Mouse (Mus musculus): ENCODE data around the gene Srek1. TPM values are rescaled to one million over a fixed set of nuclear protein-coding genes. Genes with fewer than 3 reads are reported as not detected.

The Srek1 gene
- polyA plus RNA-seq, 1 experiment from 2014 or later: 76.0 TPM

GRCm38 (mm10) chr13:103794688-103795543, 20.5 kb upstream of the Srek1 start:
- Histone ChIP-seq H3K9me3 (ENCODE audit: control insufficient read depth, low read length) (no peaks in the 10 kb centered on the region), H3K9ac (ENCODE audit: low read depth, low read length) (no peak overlapping the region), H3K27ac (replicated peaks; ENCODE audit: low read depth, low read length) (no peak overlapping the region), H3K36me3 (ENCODE audit: control insufficient read depth, insufficient read depth, low read length) (no peaks in the 10 kb centered on the region), H3K4me3 (ENCODE audit: low read depth, low read length) (no peak overlapping the region), H3K27me3 (replicated peaks; ENCODE audit: control insufficient read depth, insufficient read depth, low read length) (no peaks in the 10 kb centered on the region), H3K4me1 (ENCODE audit: control insufficient read depth, insufficient read depth, low read length) (no peaks in the 10 kb centered on the region), H3K4me2 (ENCODE audit: low read depth, low read length) (no peak overlapping the region)
- ATAC-seq (ENCODE audit: low read depth) (peak; percentile 41; the same call in 1 of the 2 replicates), DNase-seq (ENCODE audit: low spot score) (no peak)
- 70% methylated on average over 9 of the region's 9 CpGs for WGBS

DNA sequence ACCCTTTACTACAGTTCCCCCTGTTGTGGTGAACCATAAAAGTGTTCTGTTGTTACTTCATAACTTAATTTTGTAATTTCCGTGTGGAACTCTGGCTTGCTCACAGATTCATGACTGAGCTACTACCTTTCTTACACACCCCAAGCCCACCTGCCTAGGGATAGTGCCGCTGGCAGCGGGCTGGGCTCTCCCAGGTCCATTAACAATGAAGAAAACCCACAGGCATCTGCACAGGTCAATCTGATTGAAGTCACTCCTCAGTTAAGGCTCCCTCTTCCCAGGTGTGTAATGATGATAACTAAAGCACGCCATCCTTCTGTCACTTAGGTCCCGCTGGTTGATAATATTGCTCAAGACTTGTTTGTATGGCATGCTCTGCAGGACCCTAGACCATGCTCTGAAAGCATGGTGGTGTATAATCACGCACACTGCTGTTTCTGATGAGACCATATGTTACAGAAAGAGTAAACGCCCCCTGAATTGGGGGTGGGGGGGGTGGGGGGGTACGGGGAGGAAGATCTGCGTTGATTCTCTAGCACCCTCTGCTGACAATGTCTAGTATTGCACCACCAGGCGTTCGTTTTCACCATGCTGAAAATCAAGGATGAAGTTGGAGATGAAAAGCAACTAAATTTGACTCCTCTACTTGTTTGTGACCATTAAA, 5.6 kb upstream of the Srek1 start:
- no peak overlapping the region for H3K27ac ChIP-seq (replicated peaks; ENCODE audit: low read depth, low read length)
- H3K4me3 ChIP-seq (ENCODE audit: low read depth, low read length): no peak overlapping the region
- DNase-seq (ENCODE audit: low spot score): no peak
- no peaks in the 10 kb centered on the region for H3K36me3 ChIP-seq (ENCODE audit: control insufficient read depth, insufficient read depth, low read length)
- peak overlapping the region; percentile 5; the same call in 1 of the 2 replicates for H3K4me2 ChIP-seq (ENCODE audit: low read depth, low read length)
- no peaks in the 10 kb centered on the region for H3K4me1 ChIP-seq (ENCODE audit: control insufficient read depth, insufficient read depth, low read length)
- no peak overlapping the region for H3K9ac ChIP-seq (ENCODE audit: low read depth, low read length)
- ATAC-seq (ENCODE audit: low read depth): peak; percentile 20; the same call in 1 of the 2 replicates
- WGBS: 34% methylated on average over 11 of the region's 11 CpGs
- H3K27me3 ChIP-seq (replicated peaks; ENCODE audit: control insufficient read depth, insufficient read depth, low read length): no peaks in the 10 kb centered on the region
- no peaks in the 10 kb centered on the region for H3K9me3 ChIP-seq (ENCODE audit: control insufficient read depth, low read length)

- Histone ChIP-seq H3K9me3 (ENCODE audit: control insufficient read depth, low read length) (no peaks in the 10 kb centered on the region), H3K4me1 (ENCODE audit: control insufficient read depth, insufficient read depth, low read length) (peaks cover 12% of the 10 kb centered on the region), H3K4me2 (ENCODE audit: low read depth, low read length) (no peak overlapping the region), H3K27ac (replicated peaks; ENCODE audit: low read depth, low read length) (no peak overlapping the region), H3K4me3 (ENCODE audit: low read depth, low read length) (no peak overlapping the region), H3K27me3 (replicated peaks; ENCODE audit: control insufficient read depth, insufficient read depth, low read length) (no peaks in the 10 kb centered on the region), H3K9ac (ENCODE audit: low read depth, low read length) (no peak overlapping the region), H3K36me3 (ENCODE audit: control insufficient read depth, insufficient read depth, low read length) (no peaks in the 10 kb centered on the region)
- ATAC-seq (ENCODE audit: low read depth) (no peak), DNase-seq (ENCODE audit: low spot score) (no peak)
- WGBS: 65% methylated on average over 8 of the region's 8 CpGs
These were observed 2.7 kb upstream of the Srek1 start for GRCm38 (mm10) chr13:103777126-103777525.

DNA sequence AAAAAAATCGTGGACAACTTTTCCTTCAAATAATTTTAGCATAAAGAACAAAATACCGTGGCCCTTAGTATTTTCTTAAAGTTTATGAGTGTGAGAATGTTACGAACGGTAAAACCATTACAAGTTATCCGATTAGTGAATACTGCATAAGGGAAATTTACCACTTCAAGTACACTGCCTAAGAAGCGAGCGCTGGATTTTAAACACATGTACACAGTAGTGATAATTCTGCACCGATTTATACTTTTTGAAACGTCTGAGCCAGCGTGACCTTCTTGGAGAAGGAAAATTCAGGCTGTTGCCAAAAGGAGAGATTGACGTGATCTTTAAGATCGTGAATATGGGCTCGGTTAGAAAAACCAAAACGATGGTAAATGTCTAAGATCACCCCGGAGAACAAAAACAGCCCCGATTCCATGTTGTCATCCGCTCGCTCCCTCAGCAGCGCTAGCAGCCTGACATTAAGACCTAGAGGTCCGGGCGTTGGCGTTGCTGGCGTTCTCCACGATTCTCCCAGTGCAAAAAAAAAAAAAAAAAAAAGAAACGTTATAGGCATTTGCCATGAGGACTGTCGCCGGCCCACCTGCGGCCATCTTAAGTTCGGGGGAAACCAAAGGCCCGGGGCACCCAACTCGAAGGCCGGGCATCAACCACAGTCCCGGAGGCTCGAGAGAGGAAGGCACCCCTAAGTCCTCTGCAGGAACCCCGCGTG, 845 bp downstream of the Srek1 start:
- WGBS: 2% methylated on average over 35 of the region's 36 CpGs

GRCm38 (mm10) chr13:103772917-103773316, 1.5 kb downstream of the Srek1 start:
- H3K9me3 ChIP-seq (ENCODE audit: control insufficient read depth, low read length): no peaks in the 10 kb centered on the region
- H3K27me3 ChIP-seq (replicated peaks; ENCODE audit: control insufficient read depth, insufficient read depth, low read length): no peaks in the 10 kb centered on the region
- 46% methylated on average over 5 of the region's 5 CpGs for WGBS
- ATAC-seq (ENCODE audit: low read depth): no peak
- peak; percentile 28 for DNase-seq (ENCODE audit: low spot score)
- peak overlapping the region; percentile 76 for H3K4me3 ChIP-seq (ENCODE audit: low read depth, low read length)
- H3K4me2 ChIP-seq (ENCODE audit: low read depth, low read length): peak overlapping the region; percentile 75
- H3K27ac ChIP-seq (replicated peaks; ENCODE audit: low read depth, low read length): no peak overlapping the region
- peak overlapping the region; percentile 92 for H3K9ac ChIP-seq (ENCODE audit: low read depth, low read length)
- peaks cover 22% of the 10 kb centered on the region for H3K4me1 ChIP-seq (ENCODE audit: control insufficient read depth, insufficient read depth, low read length)
- 0 out of 2 replicates have a peak, but pooled peaks cover 8% of the 10 kb centered on the region for H3K36me3 ChIP-seq (ENCODE audit: control insufficient read depth, insufficient read depth, low read length)

More for the DNA sequence above, 845 bp downstream of the Srek1 start:
- H3K36me3 ChIP-seq (ENCODE audit: control insufficient read depth, insufficient read depth, low read length): 0 out of 2 replicates have a peak, but pooled peaks cover 7% of the 10 kb centered on the region
- DNase-seq (ENCODE audit: low spot score) (peak; percentile 88), ATAC-seq (ENCODE audit: low read depth) (peak; percentile 64)
- H3K9ac ChIP-seq (ENCODE audit: low read depth, low read length): peak overlapping the region; percentile 92
- peak overlapping the region; percentile 99 for H3K27ac ChIP-seq (replicated peaks; ENCODE audit: low read depth, low read length)
- H3K27me3 ChIP-seq (replicated peaks; ENCODE audit: control insufficient read depth, insufficient read depth, low read length): no peaks in the 10 kb centered on the region
- peak overlapping the region; percentile 76 for H3K4me3 ChIP-seq (ENCODE audit: low read depth, low read length)
- H3K4me2 ChIP-seq (ENCODE audit: low read depth, low read length): peak overlapping the region; percentile 75
- peaks cover 22% of the 10 kb centered on the region for H3K4me1 ChIP-seq (ENCODE audit: control insufficient read depth, insufficient read depth, low read length)
- H3K9me3 ChIP-seq (ENCODE audit: control insufficient read depth, low read length): no peaks in the 10 kb centered on the region

- H3K27ac ChIP-seq (replicated peaks; ENCODE audit: low read depth, low read length): no peak overlapping the region
- no peaks in the 10 kb centered on the region for H3K27me3 ChIP-seq (replicated peaks; ENCODE audit: control insufficient read depth, insufficient read depth, low read length)
- no peak overlapping the region for H3K9ac ChIP-seq (ENCODE audit: low read depth, low read length)
- H3K4me1 ChIP-seq (ENCODE audit: control insufficient read depth, insufficient read depth, low read length): peaks cover 22% of the 10 kb centered on the region
- DNase-seq (ENCODE audit: low spot score) (no peak), ATAC-seq (ENCODE audit: low read depth) (no peak)
- H3K4me2 ChIP-seq (ENCODE audit: low read depth, low read length): no peak overlapping the region
- no peaks in the 10 kb centered on the region for H3K9me3 ChIP-seq (ENCODE audit: control insufficient read depth, low read length)
- no peak overlapping the region for H3K4me3 ChIP-seq (ENCODE audit: low read depth, low read length)
- peaks cover 19% of the 10 kb centered on the region; the same call in 1 of the 2 replicates for H3K36me3 ChIP-seq (ENCODE audit: control insufficient read depth, insufficient read depth, low read length)
These were observed 3.6 kb downstream of the Srek1 start for GRCm38 (mm10) chr13:103770821-103771220.

DNA sequence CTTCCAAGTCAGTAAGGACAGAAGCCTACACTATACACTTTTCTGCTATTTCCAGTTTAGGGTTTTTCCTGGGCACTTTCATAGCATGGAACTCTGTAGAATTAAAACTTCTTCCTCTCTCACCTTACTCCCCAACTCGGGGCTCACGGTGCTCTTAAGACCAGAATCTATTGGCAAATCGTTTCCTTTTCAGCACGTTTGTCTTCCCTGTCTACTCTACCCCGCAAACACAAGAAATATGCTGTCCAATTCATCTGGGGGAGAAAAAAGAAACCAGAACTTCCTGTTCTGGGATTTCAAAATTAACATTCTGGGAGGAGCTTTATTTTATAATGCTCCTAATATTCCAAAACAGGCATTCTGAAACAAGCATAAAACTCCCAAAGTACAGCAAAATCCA, 6.5 kb downstream of the Srek1 start:
- H3K27me3 ChIP-seq (replicated peaks; ENCODE audit: control insufficient read depth, insufficient read depth, low read length): no peaks in the 10 kb centered on the region
- H3K36me3 ChIP-seq (ENCODE audit: control insufficient read depth, insufficient read depth, low read length): peaks cover 28% of the 10 kb centered on the region
- H3K27ac ChIP-seq (replicated peaks; ENCODE audit: low read depth, low read length): no peak overlapping the region; the same call in 1 of the 2 replicates
- H3K4me3 ChIP-seq (ENCODE audit: low read depth, low read length): no peak overlapping the region
- no peak overlapping the region for H3K9ac ChIP-seq (ENCODE audit: low read depth, low read length)
- peaks cover 18% of the 10 kb centered on the region for H3K4me1 ChIP-seq (ENCODE audit: control insufficient read depth, insufficient read depth, low read length)
- H3K4me2 ChIP-seq (ENCODE audit: low read depth, low read length): no peak overlapping the region
- 57% methylated on average over 5 of the region's 5 CpGs for WGBS
- H3K9me3 ChIP-seq (ENCODE audit: control insufficient read depth, low read length): no peaks in the 10 kb centered on the region
- no peak for ATAC-seq (ENCODE audit: low read depth)
- no peak for DNase-seq (ENCODE audit: low spot score)

DNA sequence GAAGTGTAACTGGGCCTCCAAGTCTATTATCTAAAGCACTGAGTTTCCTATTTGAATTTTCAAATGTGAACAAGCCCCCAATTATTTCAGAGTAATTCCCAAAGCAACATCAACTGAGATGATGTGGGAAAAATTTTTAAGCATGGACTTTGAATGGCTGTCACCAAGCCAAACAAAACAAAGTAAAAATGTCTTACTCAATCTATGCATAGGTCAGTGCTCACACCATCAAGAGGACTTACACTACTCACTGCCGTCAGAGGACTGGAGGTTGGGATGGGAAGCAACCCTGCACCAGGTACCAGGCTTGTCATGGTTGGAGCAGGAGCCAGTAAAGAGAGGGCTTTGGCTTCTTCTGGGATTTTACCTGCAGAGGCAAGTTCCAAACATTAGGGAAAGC, 10.8 kb downstream of the Srek1 start:
- Histone ChIP-seq H3K27me3 (replicated peaks; ENCODE audit: control insufficient read depth, insufficient read depth, low read length) (no peaks in the 10 kb centered on the region), H3K9me3 (ENCODE audit: control insufficient read depth, low read length) (no peaks in the 10 kb centered on the region), H3K4me1 (ENCODE audit: control insufficient read depth, insufficient read depth, low read length) (no peaks in the 10 kb centered on the region), H3K4me3 (ENCODE audit: low read depth, low read length) (no peak overlapping the region), H3K36me3 (ENCODE audit: control insufficient read depth, insufficient read depth, low read length) (peaks cover 61% of the 10 kb centered on the region), H3K9ac (ENCODE audit: low read depth, low read length) (no peak overlapping the region), H3K4me2 (ENCODE audit: low read depth, low read length) (no peak overlapping the region), H3K27ac (replicated peaks; ENCODE audit: low read depth, low read length) (no peak overlapping the region)
- no peak for ATAC-seq (ENCODE audit: low read depth)
- 72% methylated on average over 1 of the region's 1 CpGs for WGBS
- no peak for DNase-seq (ENCODE audit: low spot score)
